Mouse (Mus musculus) testis, adult 10 weeks (tissue): ENCODE results near the gene Sh3gl1. TPM values are rescaled to one million over a fixed set of nuclear protein-coding genes. Genes with fewer than 3 reads are reported as not detected.

Source experiments
- polyA plus RNA-seq: library from polyadenylated mRNA; stranded (reverse); fragments of 350-450 nt; fragmentation: Illumina TruSeq; extraction: RNeasy Lipid Tissue Mini Kit (QIAGEN cat#74804); gene quantifications from one replicate; pipeline ENCODE4 v1.2.3, GENCODE M21; 2014; ENCODE audit warnings: low read depth, low replicate concordance

Gene Sh3gl1
- polyA plus RNA-seq, result 1.3 TPM

GRCm38 (mm10) chr17:56036176-56036900, at the start of gene Sh3gl1:
Gene Sh3gl1, minus strand, starts transcription at chr17:56036635.

GRCm38 (mm10) chr17:56078880-56079795, 42.7 kb upstream of the Sh3gl1 start, which contains the start of gene Hdgfl2:
Gene Hdgfl2, plus strand, starts transcription at chr17:56079634.

GRCm38 (mm10) chr17:56074827-56075208, 38.4 kb upstream of the Sh3gl1 start, which contains the start of gene Ubxn6:
Gene Ubxn6, minus strand, starts transcription at chr17:56075028.

GRCm38 (mm10) chr17:56040030-56040856, 3.8 kb upstream of the Sh3gl1 start, which contains the start of gene Chaf1a:
Gene Chaf1a, plus strand, starts transcription at chr17:56040439.

GRCm38 (mm10) chr17:56005415-56006061, 30.9 kb downstream of the Sh3gl1 start, which contains the start of the genes Stap2 and Mpnd:
Gene Stap2, minus strand, starts transcription at chr17:56005584.
Gene Mpnd, plus strand, starts transcription at chr17:56005711.

GRCm38 (mm10) chr17:55986030-55986961, 50.1 kb downstream of the Sh3gl1 start, which contains the start of gene Fsd1:
Gene Fsd1, plus strand, starts transcription at chr17:55986509.

GRCm38 (mm10) chr17:55969966-55970891, 66.2 kb downstream of the Sh3gl1 start, which contains the start of gene Shd:
Gene Shd, plus strand, starts transcription at chr17:55970467.

Other genes starting within 250 kb of the Sh3gl1 start
- 3.0 TPM for gene Zfp119a, start 157.7 kb downstream of the Sh3gl1 start, polyA plus RNA-seq
- gene Zfp959, start 144.5 kb downstream of the Sh3gl1 start, polyA plus RNA-seq, result 4.6 TPM
- 5.8 TPM for gene Zfp119b, start 87.1 kb downstream of the Sh3gl1 start, polyA plus RNA-seq
- not detected for gene Ebi3, start 84.0 kb downstream of the Sh3gl1 start, polyA plus RNA-seq
- gene Yju2, start 77.5 kb downstream of the Sh3gl1 start, polyA plus RNA-seq, result 1.1 TPM
- gene Shd, start 66.2 kb downstream of the Sh3gl1 start, polyA plus RNA-seq, result not detected
- not detected for gene Fsd1, start 50.1 kb downstream of the Sh3gl1 start, polyA plus RNA-seq
- gene Stap2, start 31.1 kb downstream of the Sh3gl1 start, polyA plus RNA-seq, result 2.7 TPM
- not detected for gene Mpnd, start 30.9 kb downstream of the Sh3gl1 start, polyA plus RNA-seq
- 9.1 TPM for gene Chaf1a, start 3.8 kb upstream of the Sh3gl1 start, polyA plus RNA-seq
- 116 TPM for gene Ubxn6, start 38.4 kb upstream of the Sh3gl1 start, polyA plus RNA-seq
- gene Hdgfl2, start 43.0 kb upstream of the Sh3gl1 start, polyA plus RNA-seq, result 8.6 TPM
- gene Plin4, start 73.2 kb upstream of the Sh3gl1 start, polyA plus RNA-seq, result 0.07 TPM
- 0.46 TPM for gene Plin5, start 81.0 kb upstream of the Sh3gl1 start, polyA plus RNA-seq
- not detected for gene Lrg1, start 85.4 kb upstream of the Sh3gl1 start, polyA plus RNA-seq
- gene Sema6b, start 103.7 kb upstream of the Sh3gl1 start, polyA plus RNA-seq, result not detected
- gene Tnfaip8l1, start 125.8 kb upstream of the Sh3gl1 start, polyA plus RNA-seq, result 0.07 TPM
- 9.1 TPM for gene Mydgf, start 147.3 kb upstream of the Sh3gl1 start, polyA plus RNA-seq
- 0.27 TPM for gene Dpp9, start 182.3 kb upstream of the Sh3gl1 start, polyA plus RNA-seq
- 1.0 TPM for gene Fem1a, start 220.2 kb upstream of the Sh3gl1 start, polyA plus RNA-seq
- not detected for gene Ticam1, start 240.2 kb upstream of the Sh3gl1 start, polyA plus RNA-seq